1 mouse cellular context compared by ENCODE assay signal in genomic region chr7:102566219-102566618, GRCm38 (mm10).
A peak's percentile ranks its signal among the peaks of the same experiment; 100 is the strongest.
TF ChIP-seq lines count a peak whose summit lies in the region.

No protein-coding gene starts in this region.

TF ChIP-seq in MEL, 35 proteins besides CTCF, POLR2A, EP300 and RAD21:
- TF ChIP-seq TBP (IDR thresholded peaks at IDR 0.05; ENCODE audit: low read depth, low read length) (no peak), SMC3 (IDR thresholded peaks at IDR 0.05; ENCODE audit: low read depth, low read length) (peak; percentile 20; the same call in 1 of the 2 replicates)
